Mouse (Mus musculus) G1E (cell line): ENCODE measurements around the gene Tsga10ip. TPM values are rescaled to one million over a fixed set of nuclear protein-coding genes. Genes with fewer than 3 reads are reported as not detected.

Experiments
- ATAC-seq: 2 replicates; pipeline ENCODE4 v1.8.0; 2016; ENCODE audit warnings: mild to moderate bottlenecking; ENCODE audit not compliant: insufficient number of reproducible peaks, poor library complexity, low FRiP score, severe bottlenecking; ENCODE audit errors: extremely low read depth
- DNase-seq: peaks from one replicate; pipeline ENCODE4 v3.0.0; 2012; ENCODE audit warnings: low spot score
- H3K27me3 ChIP-seq: 2 replicates; pipeline ENCODE4 v1.6.1; 2012; ENCODE audit warnings: mild to moderate bottlenecking, low read length, inconsistent platforms; ENCODE audit not compliant: insufficient read depth
- H3K36me3 ChIP-seq: replicated peaks from 2 replicates; pipeline ENCODE3; 2012; ENCODE audit warnings: mild to moderate bottlenecking, inconsistent platforms
- H3K4me1 ChIP-seq: 2 replicates; pipeline ENCODE4 v1.6.1; 2012; ENCODE audit warnings: low read depth, low read length, inconsistent platforms, mixed read lengths; ENCODE audit not compliant: insufficient read depth
- H3K4me3 ChIP-seq: 2 replicates; pipeline ENCODE4 v1.5.1; 2012; ENCODE audit warnings: low read depth, mild to moderate bottlenecking, inconsistent platforms, low read length, moderate library complexity, mixed read lengths
- H3K9me3 ChIP-seq: replicated peaks from 2 replicates; pipeline ENCODE4 v1.6.1; 2012; ENCODE audit warnings: inconsistent platforms
- CTCF ChIP-seq: IDR thresholded peaks from 2 replicates; pipeline ENCODE4 v1.5.1; 2012; ENCODE audit warnings: low read depth, low read length, inconsistent platforms, mixed read lengths
- GATA1 ChIP-seq: IDR thresholded peaks from 2 replicates; pipeline ENCODE4 v1.6.1; 2012; ENCODE audit warnings: borderline replicate concordance, low read length, inconsistent platforms, mixed read lengths
- GATA2 ChIP-seq: IDR thresholded peaks from 2 replicates; pipeline ENCODE4 v1.6.1; 2012; ENCODE audit warnings: low read depth, low read length, inconsistent platforms, borderline replicate concordance
- POLR2AphosphoS5 ChIP-seq: IDR thresholded peaks from 2 replicates; pipeline ENCODE4 v1.6.1; 2012; ENCODE audit warnings: low read depth, low read length, inconsistent platforms; ENCODE audit not compliant: insufficient replicate concordance
- TAL1 ChIP-seq: conservative IDR thresholded peaks from 2 replicates; pipeline ENCODE4 v1.6.1; 2012; ENCODE audit warnings: low read depth, low read length, inconsistent platforms, mixed read lengths
- polyA plus RNA-seq: library from polyadenylated mRNA; stranded (reverse); fragments of >175 nt; gene quantifications from 2 replicates; pipeline ENCODE4 v1.2.3, GENCODE M21; 2012
- total RNA-seq, 2 experiments: library from RNA; stranded (forward) in 1 of 2; stranded (reverse) in 1 of 2; fragments of 200-1000 nt in 1 of 2; fragments of >200 nt in 1 of 2; fragmentation: Nextera tagmentation in 1 of 2; gene quantifications; 2 replicates each; pipeline ENCODE4 v1.2.3; 2014 to 2017

Tsga10ip gene
- total and polyA plus RNA-seq, 3 experiments, result 0.11 to 0.74 TPM; not detected in 1

DNA sequence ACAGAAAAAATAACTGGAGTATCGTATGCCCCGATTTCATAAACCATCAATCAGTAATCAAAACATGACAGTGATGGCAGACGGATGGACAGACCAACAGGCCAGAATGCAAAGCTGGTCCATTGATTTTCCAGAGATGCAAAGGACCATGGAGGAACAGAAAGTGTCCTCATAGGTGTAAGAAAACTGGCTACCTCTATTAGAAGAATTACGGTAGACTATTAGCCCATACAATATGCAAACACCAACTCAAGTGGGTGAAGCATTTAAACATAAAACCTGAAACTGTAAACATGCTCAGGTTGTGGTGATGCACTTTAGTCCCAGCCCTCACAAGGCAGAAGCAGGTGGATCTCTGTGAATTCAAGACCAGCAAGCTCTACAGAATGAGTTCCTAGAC is 7.0 kb downstream of the Tsga10ip start:
- Histone ChIP-seq H3K36me3 (peaks cover 17% of the 10 kb centered on the region), H3K27me3 (0 out of 2 replicates have a peak, but pooled peaks cover 7% of the 10 kb centered on the region), H3K4me3 (no peak overlapping the region), H3K4me1 (peaks cover 22% of the 10 kb centered on the region), H3K9me3 (no peaks in the 10 kb centered on the region)
- DNase-seq, result no peak
- no peak for TF ChIP-seq CTCF
- TF ChIP-seq GATA2, result no peak
- no peak for TF ChIP-seq TAL1
- no peak for TF ChIP-seq GATA1
- no peak for TF ChIP-seq POLR2AphosphoS5
- ATAC-seq, result no peak

DNA sequence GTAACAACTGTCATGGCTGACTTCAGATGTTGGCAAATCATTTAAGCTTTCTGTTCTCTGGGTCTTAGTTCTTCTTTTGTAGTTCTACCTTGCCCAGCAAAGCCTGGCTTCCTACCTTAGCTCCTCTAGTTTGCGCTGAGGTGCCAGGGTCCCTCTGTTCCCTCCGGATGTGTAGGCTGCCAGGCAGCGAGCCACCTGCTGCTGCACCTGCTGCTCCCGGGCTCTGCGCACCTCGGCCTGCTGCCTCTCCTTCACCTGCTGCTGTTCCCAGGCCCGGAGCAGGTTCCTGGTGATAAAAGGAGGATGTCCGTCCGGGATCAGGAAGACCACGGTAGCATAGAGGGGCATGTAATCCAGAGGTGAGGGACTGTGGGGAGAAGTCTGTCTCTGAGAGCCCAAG is 8.2 kb downstream of the Tsga10ip start:
- ATAC-seq (no peak), DNase-seq (no peak)
- Histone ChIP-seq H3K36me3 (peaks cover 19% of the 10 kb centered on the region), H3K4me3 (no peak overlapping the region), H3K9me3 (no peaks in the 10 kb centered on the region), H3K4me1 (peaks cover 27% of the 10 kb centered on the region), H3K27me3 (0 out of 2 replicates have a peak, but pooled peaks cover 2% of the 10 kb centered on the region)
- TF ChIP-seq POLR2AphosphoS5 (no peak), CTCF (no peak), TAL1 (no peak), GATA2 (no peak), GATA1 (no peak)

DNA sequence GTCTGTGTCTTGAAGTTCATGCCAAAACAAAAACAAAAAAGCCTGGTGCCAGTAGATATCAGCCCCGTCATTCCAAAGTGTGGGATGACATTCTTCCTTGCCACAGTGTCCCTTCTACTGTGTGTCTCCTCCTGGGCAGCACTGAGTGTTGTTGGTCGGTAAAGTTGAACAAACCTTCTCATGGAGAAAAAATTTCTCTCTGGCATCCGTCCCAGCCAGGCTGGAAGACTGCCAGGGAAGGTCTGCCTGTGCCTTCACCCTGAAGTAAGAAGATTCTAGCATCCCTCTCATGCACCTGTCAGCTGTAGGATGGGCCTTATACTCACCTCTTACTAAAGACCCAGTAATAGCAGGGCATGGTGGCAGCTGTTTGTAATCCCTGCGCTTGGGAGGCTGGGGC is 9.4 kb downstream of the Tsga10ip start:
- H3K36me3 ChIP-seq, result peaks cover 19% of the 10 kb centered on the region
- DNase-seq (no peak), ATAC-seq (no peak)
- H3K4me3 ChIP-seq, result no peak overlapping the region
- no peaks in the 10 kb centered on the region for H3K9me3 ChIP-seq
- 0 out of 2 replicates have a peak, but pooled peaks cover 2% of the 10 kb centered on the region for H3K27me3 ChIP-seq
- peaks cover 28% of the 10 kb centered on the region for H3K4me1 ChIP-seq
- TF ChIP-seq CTCF (no peak), GATA1 (no peak), GATA2 (no peak), POLR2AphosphoS5 (no peak), TAL1 (no peak)

DNA sequence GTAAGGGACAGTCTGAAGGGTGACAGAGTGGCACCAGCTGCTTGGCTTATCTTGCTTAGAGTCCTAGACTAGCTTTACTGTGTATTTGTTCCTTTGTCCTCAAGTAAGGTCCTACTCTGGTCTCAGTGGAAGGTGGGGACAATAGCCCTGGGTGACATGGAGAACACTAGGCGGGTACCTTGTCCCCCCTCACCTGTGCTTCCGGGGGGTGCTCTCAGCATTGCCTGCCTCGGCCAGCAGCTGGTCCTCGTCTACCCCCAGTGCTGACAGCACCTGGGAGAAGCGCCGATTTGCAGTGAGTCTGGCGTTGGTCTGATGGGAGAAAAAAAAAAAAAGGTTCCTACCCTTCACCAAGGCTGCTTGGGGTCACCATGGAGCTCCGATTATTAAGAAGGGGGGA is 11.9 kb downstream of the Tsga10ip start:
- H3K27me3 ChIP-seq, result no peaks in the 10 kb centered on the region
- H3K36me3 ChIP-seq, result peaks cover 37% of the 10 kb centered on the region
- TF ChIP-seq TAL1, result no peak
- no peak for TF ChIP-seq CTCF
- TF ChIP-seq GATA2, result no peak
- TF ChIP-seq GATA1, result no peak
- TF ChIP-seq POLR2AphosphoS5, result no peak
- H3K4me3 ChIP-seq, result peak overlapping the region; percentile 96
- peaks cover 50% of the 10 kb centered on the region for H3K4me1 ChIP-seq
- ATAC-seq (no peak), DNase-seq (no peak)
- no peaks in the 10 kb centered on the region for H3K9me3 ChIP-seq

DNA sequence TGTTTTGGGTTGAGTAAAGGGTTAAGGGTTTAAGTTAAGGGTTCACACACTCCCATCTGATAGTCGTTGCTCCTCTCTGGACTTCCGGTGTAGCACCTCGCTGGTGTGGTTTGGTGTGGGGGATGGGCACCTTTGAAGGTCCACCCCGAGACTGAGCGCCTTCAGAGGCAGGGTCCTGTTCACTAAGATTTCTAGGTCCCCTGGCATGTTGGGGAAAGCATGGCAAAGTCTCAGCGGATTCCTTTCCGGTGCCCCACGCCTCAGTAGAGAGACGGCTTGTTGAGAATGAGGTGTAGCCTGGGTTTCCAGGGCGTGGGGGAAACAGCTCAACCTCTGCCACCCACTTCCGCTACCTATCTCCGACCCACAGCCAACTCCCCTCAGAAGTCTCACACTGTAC is 12.7 kb downstream of the Tsga10ip start:
- H3K4me3 ChIP-seq, result peak overlapping the region; percentile 96
- no peak for TF ChIP-seq TAL1
- DNase-seq (peak; percentile 88), ATAC-seq (peak; percentile 43)
- H3K27me3 ChIP-seq, result no peaks in the 10 kb centered on the region
- H3K4me1 ChIP-seq, result peaks cover 52% of the 10 kb centered on the region
- H3K9me3 ChIP-seq, result no peaks in the 10 kb centered on the region
- peaks cover 45% of the 10 kb centered on the region for H3K36me3 ChIP-seq

DNA sequence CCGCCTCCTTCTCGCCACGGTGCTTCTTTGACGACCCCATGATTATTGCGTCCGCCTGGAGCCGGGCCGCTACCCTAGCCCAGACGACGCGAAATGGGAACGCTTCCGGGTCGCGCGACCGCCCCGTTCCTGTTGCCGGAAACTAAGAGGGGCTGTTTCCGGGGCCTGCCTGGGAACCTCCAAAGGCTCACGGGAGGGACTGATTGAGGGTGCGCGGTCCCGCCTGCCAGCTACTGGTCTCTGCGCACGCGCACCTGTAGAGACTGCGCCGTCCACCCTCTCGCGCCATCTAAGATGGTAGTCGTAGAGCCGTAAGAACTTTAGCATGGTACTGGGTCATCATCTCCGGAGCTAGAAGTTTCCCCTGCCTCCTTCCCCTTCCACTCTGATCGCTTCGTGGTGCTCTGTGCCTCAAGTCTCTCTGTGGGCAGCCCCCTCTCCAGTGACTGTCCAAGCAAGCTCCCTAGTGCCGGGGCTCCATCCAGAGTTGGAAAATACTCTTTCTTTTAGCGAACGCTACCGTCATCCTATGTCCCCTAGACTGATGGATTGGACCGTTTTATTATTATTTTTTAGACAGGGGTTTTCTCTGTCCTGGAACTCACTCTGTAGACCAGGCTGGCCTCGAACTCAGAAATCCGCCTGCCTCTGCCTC is 13.6 kb downstream of the Tsga10ip start, which contains the start of gene Sart1:
TSS of gene Sart1 (minus strand) at position 116 of the 655 bp plus-strand sequence.
- Histone ChIP-seq H3K4me1 (peaks cover 50% of the 10 kb centered on the region), H3K9me3 (no peaks in the 10 kb centered on the region)

More for the DNA sequence above, 13.6 kb downstream of the Tsga10ip start, which contains the start of gene Sart1:
- no peaks in the 10 kb centered on the region for H3K27me3 ChIP-seq
- TF ChIP-seq GATA1 (no peak), CTCF (no peak), TAL1 (no peak), GATA2 (no peak), POLR2AphosphoS5 (no peak)
- H3K36me3 ChIP-seq, result peaks cover 54% of the 10 kb centered on the region
- DNase-seq, result peak; percentile 97
- ATAC-seq, result peak; percentile 76
- peak within 1 kb of the TSS; percentile 96 for H3K4me3 ChIP-seq
